Mouse (Mus musculus) brain, embryonic 14.5 days (tissue): ENCODE data around the gene Zbtb20.

Experiments
- CTCF ChIP-seq: fragments of 200-500 bp; IDR thresholded peaks from 2 replicates; pipeline ENCODE4 v1.5.1; 2012; ENCODE audit warnings: inconsistent platforms, mild to moderate bottlenecking, moderate library complexity, borderline replicate concordance; ENCODE audit not compliant: insufficient read depth, insufficient read length; ENCODE audit errors: extremely low read depth
- POLR2A ChIP-seq: fragments of 200-500 bp; IDR thresholded peaks from 2 replicates; pipeline ENCODE4 v1.6.1; 2012; ENCODE audit warnings: mild to moderate bottlenecking, inconsistent platforms, borderline replicate concordance; ENCODE audit not compliant: poor library complexity, insufficient read depth, insufficient read length, severe bottlenecking; ENCODE audit errors: extremely low read depth

DNA sequence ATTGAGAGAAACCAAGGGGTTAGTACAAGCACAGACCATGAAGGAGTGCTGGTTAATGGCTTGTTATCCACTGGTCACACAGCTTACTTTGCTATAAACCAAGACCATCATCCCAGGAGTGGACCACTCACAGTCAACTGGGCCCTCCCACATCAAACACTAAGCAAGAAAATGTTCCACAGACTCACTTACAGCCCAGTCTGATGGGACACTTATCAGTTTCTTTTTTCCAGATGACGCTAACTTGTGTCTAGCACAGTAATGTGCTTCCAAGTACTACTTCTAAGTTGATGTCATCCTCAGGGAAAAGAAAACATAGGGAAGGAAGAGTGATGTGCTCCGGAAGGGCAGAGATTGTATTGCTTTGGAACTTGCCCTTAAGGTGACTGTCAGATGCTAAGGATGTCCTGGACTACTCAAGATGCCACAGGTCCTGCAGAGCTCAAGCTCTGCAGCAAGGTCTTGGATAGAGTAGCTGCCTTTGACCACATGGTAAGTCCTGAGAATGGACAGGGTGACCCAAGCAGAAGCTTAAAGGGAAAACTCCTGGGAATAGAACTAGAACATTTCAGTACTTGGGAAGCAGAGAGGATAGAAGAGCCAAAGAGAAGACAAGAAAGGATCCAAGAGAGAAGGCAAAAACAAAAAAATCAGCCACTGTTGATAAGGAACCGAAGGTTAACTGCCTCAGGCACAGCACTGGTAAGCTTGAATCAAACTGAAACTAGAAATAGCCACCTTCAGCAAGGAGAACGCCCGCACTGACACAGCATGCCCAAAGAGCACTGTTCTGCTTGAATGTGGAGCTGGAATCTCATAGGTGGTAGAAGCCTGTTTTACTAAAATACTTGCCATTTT lies 556.1 kb downstream of the Zbtb20 start:
- TF ChIP-seq POLR2A (no peak), CTCF (no peak)
